Mouse (Mus musculus) limb, embryonic 11.5 days (tissue): ENCODE data around the gene Tmem258. TPM values are rescaled to one million over a fixed set of nuclear protein-coding genes. Genes with fewer than 3 reads are reported as not detected.

ENCODE experiments used
- ATAC-seq: fragments of 200-750 bp; cut with Nextera tagmentation; 2 replicates; pipeline ENCODE4 v1.8.0; 2017; ENCODE audit warnings: low read depth; ENCODE audit not compliant: insufficient number of reproducible peaks, low FRiP score, low TSS enrichment
- DNase-seq: peaks from one replicate; pipeline ENCODE4 v3.0.0-alpha.2; 2015; ENCODE audit warnings: low spot score
- H3K27ac ChIP-seq: fragments of 300-500 bp; sonication (generic); replicated peaks from 2 replicates; pipeline ENCODE4 v1.5.1; 2014; ENCODE audit warnings: low read depth, mild to moderate bottlenecking, low read length
- H3K27me3 ChIP-seq: fragments of 300-500 bp; sonication (generic); 2 replicates; pipeline ENCODE4 v1.6.1; 2014; ENCODE audit warnings: mild to moderate bottlenecking, low read length, mixed read lengths; ENCODE audit not compliant: control insufficient read depth, insufficient read depth
- H3K36me3 ChIP-seq: fragments of 300-500 bp; sonication (generic); 2 replicates; pipeline ENCODE4 v1.6.1; 2014; ENCODE audit warnings: mild to moderate bottlenecking, low read length, moderate library complexity, mixed read lengths; ENCODE audit not compliant: control insufficient read depth, insufficient read depth
- H3K4me1 ChIP-seq: fragments of 300-500 bp; sonication (generic); 2 replicates; pipeline ENCODE4 v1.6.1; 2014; ENCODE audit warnings: low read length, mixed read lengths; ENCODE audit not compliant: control insufficient read depth, insufficient read depth
- H3K4me2 ChIP-seq: fragments of 300-500 bp; sonication (generic); 2 replicates; pipeline ENCODE4 v1.6.1; 2014; ENCODE audit warnings: low read depth, mild to moderate bottlenecking, moderate library complexity; ENCODE audit not compliant: severe bottlenecking
- H3K4me3 ChIP-seq: fragments of 300-500 bp; sonication (generic); 2 replicates; pipeline ENCODE4 v1.5.1; 2014; ENCODE audit warnings: low read depth, low read length
- H3K9ac ChIP-seq: fragments of 300-500 bp; sonication (generic); 2 replicates; pipeline ENCODE4 v1.6.1; 2014; ENCODE audit warnings: mild to moderate bottlenecking, low read length
- H3K9me3 ChIP-seq: fragments of 300-500 bp; sonication (generic); 2 replicates; pipeline ENCODE4 v1.6.1; 2016; ENCODE audit warnings: low read length; ENCODE audit not compliant: control insufficient read depth
- WGBS: fragments of 180-500 bp; shearing (Covaris S2); extraction: QIAGEN DNeasy Blood & Tissue Kit; methylation state at CpG from one replicate; pipeline ENCODE4 v1.1.7; 2014; 5-methylcytosine and 5-hydroxymethylcytosine counted together
- polyA plus RNA-seq: library from polyadenylated mRNA; unstranded; fragments of >200 nt; fragmentation: Nextera tagmentation; extraction: Ambion mirVana; gene quantifications from 2 replicates; pipeline ENCODE4 v1.2.1, GENCODE M21; 2014

Tmem258 gene
- polyA plus RNA-seq, 1 experiment from 2014 or later, result 442 TPM

DNA sequence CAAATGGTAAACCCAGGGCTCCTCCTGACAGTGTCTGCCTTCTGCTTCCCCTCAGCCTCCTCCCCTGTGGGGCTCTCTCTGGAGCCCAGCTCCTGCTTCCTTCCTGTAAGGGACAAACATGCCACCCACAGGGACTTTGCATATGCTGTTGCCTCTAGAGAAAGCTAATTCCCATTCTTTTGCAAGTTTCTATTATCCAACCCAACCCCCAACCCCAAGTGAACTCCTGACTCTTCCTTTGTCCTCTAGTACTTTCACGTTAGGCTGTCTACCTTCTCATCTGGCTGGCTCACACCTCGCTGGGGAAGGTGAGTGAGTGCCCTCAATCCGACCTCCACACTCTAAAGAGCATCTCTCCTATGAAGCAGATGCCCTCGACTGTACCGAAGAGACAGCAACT lies 28.1 kb downstream of the Tmem258 start:
- Histone ChIP-seq H3K4me3 (no peak overlapping the region), H3K36me3 (no peaks in the 10 kb centered on the region; the same call in 1 of the 2 replicates), H3K4me2 (no peak overlapping the region), H3K9ac (no peak overlapping the region), H3K27ac (no peak overlapping the region), H3K27me3 (no peaks in the 10 kb centered on the region), H3K9me3 (no peaks in the 10 kb centered on the region), H3K4me1 (peaks cover 24% of the 10 kb centered on the region)
- no peak for ATAC-seq
- DNase-seq, result peak; percentile 33
- 13% methylated on average over 5 of the region's 5 CpGs for WGBS

DNA sequence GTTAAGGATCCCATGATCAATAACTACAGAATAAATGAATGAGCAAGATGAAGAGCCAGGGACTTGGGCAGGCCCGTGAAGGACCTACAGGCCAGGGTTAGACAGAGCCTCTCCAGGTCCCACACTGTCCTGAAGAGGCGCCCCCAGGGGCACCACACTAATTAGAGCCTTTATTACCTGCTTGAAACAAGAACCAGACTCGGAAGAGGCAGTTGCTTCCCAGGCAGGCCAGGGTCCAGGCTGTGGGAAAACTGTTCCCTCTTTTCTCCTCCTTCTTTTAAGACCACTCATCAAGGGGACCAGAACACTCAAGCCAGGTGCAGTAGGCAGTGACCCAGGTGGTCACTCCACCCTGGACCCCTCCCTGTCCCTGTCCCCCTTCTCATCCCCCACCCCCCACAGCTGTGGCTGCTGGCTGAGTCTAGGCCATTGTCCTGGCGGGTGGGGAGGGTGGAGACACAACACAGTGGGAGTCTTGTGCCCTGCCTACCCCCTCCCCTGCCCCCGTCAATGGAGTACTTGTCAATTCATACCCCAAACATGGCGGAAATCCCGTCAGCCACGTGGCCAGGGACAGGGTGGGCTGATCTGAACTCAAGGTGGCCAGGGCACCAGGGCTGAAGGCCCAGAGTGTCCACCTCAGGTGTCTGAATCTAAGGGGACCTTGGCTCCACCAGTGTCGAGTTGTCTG lies 28.7 kb downstream of the Tmem258 start:
- 21% methylated on average over 9 of the region's 9 CpGs for WGBS
- H3K4me2 ChIP-seq, result no peak overlapping the region
- H3K9me3 ChIP-seq, result no peaks in the 10 kb centered on the region
- no peak overlapping the region for H3K4me3 ChIP-seq
- ATAC-seq (0 out of 2 replicates have a peak, but pooled peaks have one; percentile 4), DNase-seq (peak; percentile 58)
- peaks cover 24% of the 10 kb centered on the region for H3K4me1 ChIP-seq
- H3K27ac ChIP-seq, result 0 out of 2 replicates have a peak overlapping the region, but pooled peaks have one; percentile 6
- H3K9ac ChIP-seq, result peak overlapping the region; percentile 27; the same call in 1 of the 2 replicates
- H3K27me3 ChIP-seq, result no peaks in the 10 kb centered on the region
- no peaks in the 10 kb centered on the region; the same call in 1 of the 2 replicates for H3K36me3 ChIP-seq

DNA sequence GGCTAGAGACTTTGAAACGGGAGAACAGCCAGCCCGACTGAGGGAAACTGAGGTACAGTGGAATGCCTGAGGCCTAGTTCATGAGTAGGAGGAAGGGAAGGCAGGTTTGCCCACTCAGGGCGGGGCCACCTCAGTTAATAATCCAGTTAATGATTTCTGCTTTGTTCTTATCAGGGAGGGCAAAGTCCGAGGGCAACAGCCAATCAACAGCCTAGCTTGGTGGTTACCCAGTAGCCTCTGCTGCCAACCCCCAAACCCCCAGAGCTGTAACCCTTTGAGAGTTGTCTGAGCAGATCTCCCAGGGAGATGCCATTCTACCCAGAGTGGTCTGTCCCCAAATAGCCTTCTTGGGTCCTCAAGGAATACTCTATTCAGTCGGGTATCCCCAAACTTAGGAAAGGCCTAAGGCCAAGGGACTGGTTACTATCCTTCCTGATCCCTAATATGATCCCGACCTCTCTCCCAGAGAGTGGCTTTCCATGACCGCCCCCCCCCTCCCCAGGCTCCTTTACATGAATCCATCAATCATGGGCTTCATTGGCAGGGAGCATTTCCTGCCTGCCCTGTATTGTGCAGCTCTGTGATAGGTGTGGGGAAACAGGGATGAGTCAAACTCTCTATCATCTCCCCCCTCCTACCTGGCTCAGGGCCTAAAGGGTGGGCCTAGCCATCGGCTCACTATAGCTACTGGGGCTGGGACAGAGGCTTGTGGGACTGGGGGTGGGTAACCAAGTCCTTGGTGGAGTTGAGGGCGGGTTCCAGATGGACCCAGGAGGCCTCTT lies 32.2 kb downstream of the Tmem258 start:
- no peak overlapping the region for H3K4me3 ChIP-seq
- H3K4me1 ChIP-seq, result peaks cover 41% of the 10 kb centered on the region
- no peaks in the 10 kb centered on the region for H3K9me3 ChIP-seq
- no peak overlapping the region for H3K9ac ChIP-seq
- no peak overlapping the region for H3K4me2 ChIP-seq
- no peaks in the 10 kb centered on the region; the same call in 1 of the 2 replicates for H3K36me3 ChIP-seq
- H3K27ac ChIP-seq, result no peak overlapping the region
- ATAC-seq (no peak), DNase-seq (no peak)
- 86% methylated on average over 9 of the region's 9 CpGs for WGBS
- no peaks in the 10 kb centered on the region for H3K27me3 ChIP-seq

DNA sequence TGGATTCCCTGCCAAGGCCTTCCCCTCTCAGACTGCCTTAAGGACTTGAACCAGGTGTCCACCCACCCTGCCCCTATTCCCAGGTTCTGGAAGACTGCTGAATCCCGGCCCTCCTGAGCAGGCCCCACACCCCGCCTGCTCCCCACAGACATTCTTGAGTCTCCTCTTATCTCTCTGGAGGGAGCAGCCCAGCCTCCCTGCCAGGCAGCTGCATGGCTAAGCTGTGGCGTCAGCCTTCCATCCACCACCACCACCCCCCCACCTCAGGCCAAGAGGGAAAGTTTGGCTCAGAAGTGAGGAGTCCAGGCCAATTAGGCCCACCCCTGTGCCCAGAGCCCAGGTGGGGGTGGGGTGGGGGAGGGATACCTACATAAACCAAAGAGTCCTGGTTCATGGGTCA lies 34.7 kb downstream of the Tmem258 start:
- H3K4me3 ChIP-seq, result no peak overlapping the region
- no peak overlapping the region for H3K27ac ChIP-seq
- no peak for DNase-seq
- whole genome bisulfite sequencing, result 45% methylated on average over 3 of the region's 3 CpGs
- ATAC-seq, result no peak
- H3K27me3 ChIP-seq, result no peaks in the 10 kb centered on the region
- no peaks in the 10 kb centered on the region for H3K9me3 ChIP-seq
- no peaks in the 10 kb centered on the region for H3K36me3 ChIP-seq
- H3K4me1 ChIP-seq, result peaks cover 26% of the 10 kb centered on the region
- H3K4me2 ChIP-seq, result peak overlapping the region; percentile 83; the same call in 1 of the 2 replicates
- no peak overlapping the region for H3K9ac ChIP-seq

DNA sequence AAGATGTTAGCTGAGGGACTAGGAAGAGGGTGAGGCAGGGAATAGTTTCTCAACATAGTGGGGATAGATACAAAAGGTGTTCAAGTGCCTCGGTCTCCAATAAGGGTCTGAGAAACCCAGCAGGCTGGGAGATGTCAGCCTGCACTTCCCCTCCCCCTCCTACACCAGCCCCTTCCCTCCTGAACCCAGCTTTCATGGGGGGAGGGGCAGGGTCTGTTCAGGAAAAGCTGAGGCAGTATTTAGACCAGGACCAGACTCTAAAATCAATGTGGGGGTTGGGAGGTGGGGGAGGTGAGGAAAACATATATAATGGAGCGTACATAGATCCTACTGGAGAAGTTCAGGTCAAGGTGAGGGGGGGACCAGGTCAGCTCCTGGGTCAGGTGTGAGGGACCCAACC lies 35.6 kb downstream of the Tmem258 start:
- no peaks in the 10 kb centered on the region for H3K27me3 ChIP-seq
- no peak overlapping the region for H3K27ac ChIP-seq
- 34% methylated on average over 2 of the region's 2 CpGs for WGBS
- peak overlapping the region; percentile 83 for H3K4me2 ChIP-seq
- no peak for ATAC-seq
- peak; percentile 53 for DNase-seq
- H3K36me3 ChIP-seq, result no peaks in the 10 kb centered on the region
- H3K9ac ChIP-seq, result no peak overlapping the region
- no peak overlapping the region for H3K4me3 ChIP-seq
- H3K9me3 ChIP-seq, result no peaks in the 10 kb centered on the region
- H3K4me1 ChIP-seq, result peaks cover 34% of the 10 kb centered on the region

DNA sequence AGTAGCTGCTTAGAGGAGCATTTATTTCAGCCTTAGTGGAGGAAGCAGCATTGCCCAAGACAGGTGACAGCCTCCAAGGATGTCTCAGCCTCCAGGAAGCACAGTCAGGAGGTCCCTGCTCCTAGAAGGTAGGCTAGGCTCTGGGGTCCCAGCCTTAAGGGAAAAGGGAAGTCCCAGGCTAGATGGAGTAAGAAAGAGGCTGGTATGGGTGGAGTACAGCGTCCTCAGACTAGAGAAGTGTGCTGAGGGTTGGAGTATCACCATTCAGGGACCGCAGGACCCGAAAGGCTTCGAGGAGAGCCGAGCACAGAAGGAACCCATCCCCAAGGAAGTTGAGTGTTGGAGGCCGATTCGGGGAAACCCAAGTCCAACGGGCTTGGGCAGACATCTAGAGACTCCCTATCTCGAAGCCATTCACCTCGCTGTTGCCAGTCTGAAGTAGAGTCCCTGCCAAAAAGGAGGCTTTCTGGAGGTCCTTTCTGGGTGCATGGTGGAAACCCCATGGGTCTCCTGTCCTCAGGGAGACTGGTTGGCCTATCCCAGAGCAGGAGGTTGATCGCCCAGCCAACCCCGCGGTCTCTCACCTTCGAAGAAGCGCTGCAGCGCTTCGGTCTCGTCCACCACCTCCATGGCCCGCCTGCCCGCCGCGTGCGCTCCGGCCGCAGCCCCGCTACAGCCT lies 36.3 kb downstream of the Tmem258 start:
- no peaks in the 10 kb centered on the region for H3K27me3 ChIP-seq
- no peak for DNase-seq
- peak; percentile 11; the same call in 1 of the 2 replicates for ATAC-seq
- H3K4me2 ChIP-seq, result peak overlapping the region; percentile 83
- H3K4me1 ChIP-seq, result peaks cover 34% of the 10 kb centered on the region
- H3K9me3 ChIP-seq, result no peaks in the 10 kb centered on the region
- H3K4me3 ChIP-seq, result peak overlapping the region; percentile 34
- no peak overlapping the region; the same call in 1 of the 2 replicates for H3K27ac ChIP-seq
- no peaks in the 10 kb centered on the region for H3K36me3 ChIP-seq
- peak overlapping the region; percentile 72 for H3K9ac ChIP-seq
- WGBS, result 5% methylated on average over 26 of the region's 26 CpGs

DNA sequence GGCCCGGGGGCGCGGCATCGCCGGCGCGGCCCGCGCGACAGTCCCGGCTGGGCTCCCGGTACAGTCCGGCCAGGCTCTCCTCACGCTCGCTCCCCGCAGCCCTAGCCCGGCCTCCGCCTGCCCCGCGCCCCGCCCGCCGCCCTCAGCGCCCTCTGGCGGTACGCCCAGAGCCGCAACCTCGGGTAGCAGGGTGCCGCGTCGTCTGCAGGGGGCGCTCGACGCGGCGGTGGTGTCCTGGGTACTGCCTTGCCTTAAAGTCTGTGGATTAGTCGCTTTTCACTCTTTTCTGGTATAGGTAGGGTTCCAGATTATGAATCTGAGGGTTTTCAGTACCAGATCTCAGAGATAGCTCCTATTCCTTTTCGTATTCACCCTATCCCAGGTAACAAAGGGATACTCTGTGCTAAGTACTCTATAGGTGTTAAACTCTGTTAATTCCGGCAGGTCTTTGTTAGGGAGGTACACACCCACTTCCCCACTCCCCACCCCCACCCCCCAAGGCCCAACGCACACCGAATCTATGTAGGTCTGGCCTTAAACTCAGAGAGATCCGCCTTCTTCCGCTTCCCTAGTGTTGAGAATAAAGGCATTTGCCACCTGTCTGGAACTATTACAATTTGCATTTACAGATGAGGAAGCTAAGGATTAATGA lies 37.0 kb downstream of the Tmem258 start, which contains the start of gene Myrf:
Myrf (minus strand) TSS at position 95 of the 652 bp plus-strand sequence.
- peak within 1 kb of the TSS; percentile 83 for H3K4me2 ChIP-seq
- peak; percentile 58 for ATAC-seq
- no peak within 1 kb of the TSS; the same call in 1 of the 2 replicates for H3K27ac ChIP-seq
- WGBS, result 7% methylated on average over 41 of the region's 43 CpGs
- no peaks in the 10 kb centered on the region for H3K36me3 ChIP-seq
- H3K27me3 ChIP-seq, result no peaks in the 10 kb centered on the region
- no peaks in the 10 kb centered on the region for H3K9me3 ChIP-seq
- peak within 1 kb of the TSS; percentile 72 for H3K9ac ChIP-seq
- peak; percentile 90 for DNase-seq
- H3K4me3 ChIP-seq, result peak within 1 kb of the TSS; percentile 34
- peaks cover 34% of the 10 kb centered on the region for H3K4me1 ChIP-seq
